Mouse (Mus musculus) thymus, adult 2 months (tissue): ENCODE measurements around the gene Ptgds. TPM values are rescaled to one million over a fixed set of nuclear protein-coding genes. Genes with fewer than 3 reads are reported as not detected.

Experiments used
- DNase-seq: peaks from one replicate; pipeline ENCODE4 v3.0.0; 2021
- H3K27ac ChIP-seq: fragments of 200-500 bp; 2 replicates; pipeline ENCODE4 v1.5.1; 2012; ENCODE audit warnings: low read length, control low read depth; ENCODE audit not compliant: control insufficient read depth, insufficient read depth
- H3K27me3 ChIP-seq: fragments of 200-500 bp; 2 replicates; pipeline ENCODE4 v1.6.1; 2012; ENCODE audit warnings: mild to moderate bottlenecking, low read length, moderate library complexity, mixed read lengths; ENCODE audit not compliant: control insufficient read depth, insufficient read depth
- H3K36me3 ChIP-seq: fragments of 200-500 bp; 2 replicates; pipeline ENCODE4 v1.6.1; 2012; ENCODE audit warnings: mild to moderate bottlenecking, low read length, moderate library complexity; ENCODE audit not compliant: control insufficient read depth, insufficient read depth
- H3K4me1 ChIP-seq: fragments of 200-500 bp; replicated peaks from 2 replicates; pipeline ENCODE4 v1.6.1; 2012; ENCODE audit warnings: low read length; ENCODE audit not compliant: control insufficient read depth, insufficient read depth
- H3K4me3 ChIP-seq: fragments of 200-500 bp; 2 replicates; pipeline ENCODE4 v1.5.1; 2012; ENCODE audit warnings: mild to moderate bottlenecking, low read length, control low read depth, moderate library complexity; ENCODE audit not compliant: control insufficient read depth, insufficient read depth
- CTCF ChIP-seq: fragments of 200-500 bp; IDR thresholded peaks from 2 replicates; pipeline ENCODE4 v1.5.1; 2012; ENCODE audit warnings: mild to moderate bottlenecking, control low read depth, low read length, moderate library complexity, borderline replicate concordance; ENCODE audit not compliant: control insufficient read depth, poor library complexity, insufficient read depth; ENCODE audit errors: extremely low read depth
- POLR2A ChIP-seq: fragments of 200-500 bp; IDR thresholded peaks from 2 replicates; pipeline ENCODE4 v1.6.1; 2012; ENCODE audit warnings: mild to moderate bottlenecking, low read length, control low read depth, moderate library complexity; ENCODE audit not compliant: control insufficient read depth, poor library complexity, insufficient read depth; ENCODE audit errors: extremely low read depth
- WGBS: fragments of 180-500 bp; shearing (Covaris S2); methylation state at CpG from one replicate; pipeline ENCODE4 v1.1.7; 2018; 5-methylcytosine and 5-hydroxymethylcytosine counted together
- polyA plus RNA-seq: library from polyadenylated mRNA; depleted of rRNA; stranded (reverse); fragments of >200 nt; gene quantifications from 2 replicates; pipeline ENCODE4 v1.2.3, GENCODE M21; 2012

Gene Ptgds
- polyA plus RNA-seq, 1 experiment, result 13.8 TPM

DNA sequence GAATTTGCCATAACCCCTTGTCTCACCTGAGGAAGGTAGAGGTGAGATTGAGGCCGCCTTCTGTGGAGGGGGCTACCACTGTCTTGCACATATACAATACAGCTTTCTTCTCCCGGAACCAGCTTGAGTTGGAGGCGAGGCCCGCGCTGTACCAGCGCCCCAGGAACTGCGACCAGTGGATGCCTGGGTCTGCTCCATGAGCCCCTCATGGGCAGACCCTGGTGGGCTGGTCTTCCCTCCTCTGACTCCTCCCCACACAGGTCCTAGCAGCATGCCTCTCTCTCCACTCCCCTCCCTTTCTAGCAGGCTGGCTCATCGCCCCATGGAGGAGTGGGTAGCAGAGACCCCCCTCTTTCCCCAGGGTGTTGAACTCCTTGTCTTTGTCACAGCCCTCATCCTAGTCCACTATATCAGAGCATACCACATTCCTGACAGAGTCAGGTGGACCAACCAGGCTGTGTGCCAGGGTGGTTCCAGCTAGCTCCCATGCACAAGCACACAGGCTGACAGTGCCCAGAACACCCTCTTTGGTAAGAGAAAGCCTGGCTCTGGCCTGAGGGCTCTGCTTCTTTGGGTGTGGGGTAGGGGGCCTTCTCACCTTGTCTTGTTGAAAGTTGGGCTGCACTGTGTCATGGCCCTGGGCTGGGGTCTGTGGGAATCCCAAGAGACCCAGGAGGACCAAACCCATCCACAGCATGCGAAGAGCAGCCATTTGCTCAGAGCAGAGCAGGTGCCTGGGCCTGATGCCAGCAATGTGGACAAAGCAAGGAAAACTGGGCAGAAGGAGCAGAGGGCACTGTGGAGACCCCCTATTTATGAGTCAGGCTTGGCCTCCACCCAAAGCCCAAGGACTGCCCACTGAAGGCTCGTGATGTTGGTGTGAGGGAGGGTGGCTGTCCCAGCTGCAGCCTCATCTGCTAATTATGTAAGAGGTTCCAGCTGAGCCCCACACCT is 607 bp downstream of the Ptgds start:
- Histone ChIP-seq H3K27me3 (no peaks in the 10 kb centered on the region), H3K27ac (no peak overlapping the region), H3K4me3 (no peak overlapping the region), H3K36me3 (no peaks in the 10 kb centered on the region), H3K4me1 (peaks cover 38% of the 10 kb centered on the region)
- no peak for DNase-seq
- 94% methylated on average over 10 of the region's 10 CpGs for WGBS
- no peak for TF ChIP-seq CTCF
- no peak for TF ChIP-seq POLR2A

DNA sequence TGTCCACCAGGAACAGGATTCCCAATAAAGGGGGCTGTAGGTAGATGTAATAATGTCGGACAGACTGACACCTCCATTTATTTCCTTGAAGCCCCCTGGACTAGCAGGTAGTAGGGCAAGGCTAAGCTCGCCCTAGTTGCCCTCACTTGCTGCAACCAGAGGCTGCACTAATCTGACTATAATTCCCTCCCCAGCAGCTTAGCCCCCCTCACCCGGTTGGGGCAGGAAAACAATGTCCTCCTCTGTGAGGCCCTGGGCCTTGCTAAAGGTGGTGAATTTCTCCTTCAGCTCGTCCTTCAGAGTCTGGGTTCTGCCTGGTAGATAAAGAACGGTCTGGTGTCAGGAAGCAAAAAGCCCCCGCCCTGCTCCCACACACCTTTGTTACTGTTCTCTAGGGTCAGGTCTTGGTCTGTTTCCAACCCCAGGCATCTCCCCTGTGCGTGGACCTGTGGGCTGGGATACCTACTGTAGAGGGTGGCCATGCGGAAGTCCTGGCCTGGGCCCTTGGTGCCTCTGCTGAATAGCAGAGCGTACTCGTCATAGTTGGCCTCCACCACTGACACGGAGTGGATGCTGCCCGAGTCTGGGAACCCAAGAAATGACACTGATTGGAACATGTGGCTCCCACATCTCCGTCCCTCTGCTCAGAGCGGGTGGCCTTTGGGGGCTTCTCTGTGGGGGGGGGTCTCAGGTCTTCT is 2.1 kb downstream of the Ptgds start:
- Histone ChIP-seq H3K36me3 (no peaks in the 10 kb centered on the region), H3K27me3 (no peaks in the 10 kb centered on the region), H3K4me3 (no peak overlapping the region), H3K27ac (peak overlapping the region; percentile 5; the same call in 1 of the 2 replicates), H3K4me1 (peaks cover 49% of the 10 kb centered on the region)
- TF ChIP-seq POLR2A (no peak), CTCF (no peak)
- no peak for DNase-seq
- WGBS, result 92% methylated on average over 14 of the region's 14 CpGs

DNA sequence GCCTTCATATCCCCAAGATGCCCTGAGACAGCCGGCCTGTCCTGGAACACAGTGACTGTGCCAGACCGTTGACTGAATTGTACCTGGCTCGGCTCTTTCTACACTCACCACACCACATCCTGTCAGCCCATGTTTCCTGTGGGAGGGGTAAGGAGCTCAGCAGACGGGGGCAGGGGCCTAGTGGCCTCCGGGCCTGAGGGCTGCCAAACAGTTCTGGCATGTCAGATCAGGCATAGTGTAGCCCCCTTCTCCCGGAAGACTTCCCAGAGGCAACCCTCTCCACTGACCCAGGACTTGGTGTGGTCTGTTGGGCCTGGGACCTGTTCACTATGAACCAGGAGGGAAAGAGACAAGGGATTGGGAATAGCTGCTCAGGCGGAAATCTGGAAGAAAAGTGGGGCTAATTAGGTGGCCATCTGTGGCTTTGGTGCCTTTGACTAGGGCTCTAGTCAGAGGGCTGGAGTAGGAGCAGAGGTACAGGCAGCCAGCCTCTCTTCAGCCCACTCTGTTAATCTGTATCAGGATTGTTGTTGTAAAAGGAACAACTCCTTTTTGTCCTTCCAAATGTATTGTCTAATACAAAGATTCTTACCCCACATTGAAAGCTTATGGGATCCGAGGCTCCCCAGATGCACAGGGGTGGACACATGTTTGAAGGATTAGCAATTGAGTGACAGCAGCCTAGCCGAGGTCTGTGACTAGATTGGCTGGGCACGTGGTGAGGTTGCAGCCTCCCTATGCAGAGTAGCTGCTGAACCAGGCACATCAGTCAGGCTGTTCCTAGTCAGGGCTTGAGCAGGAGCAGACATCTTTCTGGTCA is 3.8 kb downstream of the Ptgds start:
- H3K27me3 ChIP-seq, result no peaks in the 10 kb centered on the region
- no peaks in the 10 kb centered on the region for H3K36me3 ChIP-seq
- peaks cover 52% of the 10 kb centered on the region for H3K4me1 ChIP-seq
- WGBS, result 11% methylated on average over 10 of the region's 10 CpGs
- peak; percentile 85 for DNase-seq
- peak overlapping the region; percentile 43 for H3K4me3 ChIP-seq
- TF ChIP-seq POLR2A (peak; percentile 84), CTCF (0 out of 2 replicates have a peak, but pooled peaks have one; percentile 36)
- H3K27ac ChIP-seq, result peak overlapping the region; percentile 88

DNA sequence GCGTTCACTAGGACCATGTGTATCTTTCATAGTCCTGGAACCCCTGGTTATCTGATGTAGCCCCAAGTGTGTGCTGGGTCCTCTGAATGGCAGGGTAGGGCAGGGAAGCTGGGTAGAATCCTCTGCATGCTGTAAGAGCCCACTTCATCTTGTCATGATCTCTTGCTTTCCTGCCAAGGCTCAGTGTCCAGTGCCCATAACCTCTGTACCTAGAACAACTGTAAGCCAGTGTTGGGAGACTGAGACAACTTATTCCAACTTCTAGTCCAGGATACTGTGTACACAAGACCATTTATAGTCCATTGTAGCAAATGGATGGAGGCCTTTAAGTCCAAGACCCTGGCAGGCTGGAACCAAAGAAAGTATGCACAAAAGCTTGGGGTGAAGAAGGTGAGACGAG is 4.6 kb downstream of the Ptgds start:
- peak overlapping the region; percentile 86 for H3K27ac ChIP-seq
- WGBS, result 41% methylated on average over 2 of the region's 2 CpGs

DNA sequence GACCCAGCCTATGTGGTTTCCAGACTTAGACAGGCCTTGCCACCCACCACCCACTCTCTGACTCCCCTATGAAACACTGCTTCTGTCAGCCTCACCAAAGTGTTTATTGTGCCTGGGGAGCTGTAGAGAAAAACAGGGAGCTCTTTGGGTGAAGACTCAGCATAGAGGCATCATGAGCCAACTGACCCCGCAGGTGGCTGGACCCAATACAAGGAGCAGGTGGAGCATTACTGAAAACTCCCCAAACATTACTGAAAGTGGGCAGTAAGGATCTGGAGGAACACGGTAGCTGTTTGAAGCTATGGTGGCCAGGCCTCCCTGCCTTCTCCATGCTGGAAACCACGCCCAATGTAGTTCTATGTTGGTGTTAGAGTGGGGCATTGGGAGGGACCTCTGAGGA is 6.2 kb downstream of the Ptgds start:
- Histone ChIP-seq H3K4me3 (no peak overlapping the region), H3K36me3 (no peaks in the 10 kb centered on the region), H3K4me1 (peaks cover 67% of the 10 kb centered on the region), H3K27me3 (no peaks in the 10 kb centered on the region), H3K27ac (0 out of 2 replicates have a peak overlapping the region, but pooled peaks have one; percentile 16)
- 94% methylated on average over 3 of the region's 3 CpGs for WGBS
- DNase-seq, result no peak
- TF ChIP-seq CTCF, result no peak
- TF ChIP-seq POLR2A, result no peak

More for the DNA sequence above, 4.6 kb downstream of the Ptgds start:
- no peak for DNase-seq
- Histone ChIP-seq H3K4me3 (peak overlapping the region; percentile 43), H3K27me3 (no peaks in the 10 kb centered on the region), H3K36me3 (no peaks in the 10 kb centered on the region), H3K4me1 (peaks cover 54% of the 10 kb centered on the region)
- TF ChIP-seq CTCF (no peak), POLR2A (no peak)
